Mouse (Mus musculus) right cerebral cortex, postnatal 36 days (tissue): ENCODE measurements around the gene Galk2.

Experiments used
- DNase-seq, 2 experiments: peaks; one replicate each; pipeline ENCODE4 v3.0.0; 2022; ENCODE audit warnings: low spot score in 2 of 2, mixed read lengths in 1 of 2

The Galk2 gene

GRCm38 (mm10) chr2:125900797-125901410 lies 42.0 kb downstream of the Galk2 start:
- DNase-seq, result no peak

GRCm38 (mm10) chr2:125901426-125901825 lies 42.5 kb downstream of the Galk2 start:
- no peak for DNase-seq

GRCm38 (mm10) chr2:125906407-125907066 lies 47.6 kb downstream of the Galk2 start:
- no peak for DNase-seq

GRCm38 (mm10) chr2:125907580-125908255 lies 48.8 kb downstream of the Galk2 start:
- DNase-seq, result no peak

- DNase-seq, result no peak
These were observed 55.3 kb downstream of the Galk2 start for GRCm38 (mm10) chr2:125914167-125914566.

GRCm38 (mm10) chr2:125914713-125915112 lies 55.8 kb downstream of the Galk2 start:
- DNase-seq, result no peak

- DNase-seq, result no peak
These were observed 57.9 kb downstream of the Galk2 start for GRCm38 (mm10) chr2:125916652-125917296.

GRCm38 (mm10) chr2:125917297-125917679 lies 58.4 kb downstream of the Galk2 start:
- no peak for DNase-seq

GRCm38 (mm10) chr2:125921273-125921672 lies 62.4 kb downstream of the Galk2 start:
- no peak for DNase-seq

- DNase-seq, result no peak
These were observed 63.2 kb downstream of the Galk2 start for GRCm38 (mm10) chr2:125922149-125922548.

- DNase-seq, result no peak
These were observed 64.0 kb downstream of the Galk2 start for GRCm38 (mm10) chr2:125922877-125923276.

- DNase-seq, result no peak
These were observed 64.4 kb downstream of the Galk2 start for GRCm38 (mm10) chr2:125923346-125923745.

GRCm38 (mm10) chr2:125924554-125924953 lies 65.6 kb downstream of the Galk2 start:
- DNase-seq, result no peak

GRCm38 (mm10) chr2:125925081-125925480 lies 66.2 kb downstream of the Galk2 start:
- DNase-seq, result no peak

GRCm38 (mm10) chr2:125929396-125929795 lies 70.5 kb downstream of the Galk2 start:
- no peak for DNase-seq

- no peak for DNase-seq
These were observed 71.0 kb downstream of the Galk2 start for GRCm38 (mm10) chr2:125929872-125930271.

- DNase-seq, result no peak
These were observed 72.3 kb downstream of the Galk2 start for GRCm38 (mm10) chr2:125931193-125931592.

- DNase-seq, result no peak
These were observed 73.8 kb downstream of the Galk2 start for GRCm38 (mm10) chr2:125932734-125933133.

- DNase-seq, result no peak
These were observed 75.1 kb downstream of the Galk2 start for GRCm38 (mm10) chr2:125933977-125934376.

GRCm38 (mm10) chr2:125936396-125936795 lies 77.5 kb downstream of the Galk2 start:
- DNase-seq, result no peak

- DNase-seq, result no peak
These were observed 80.2 kb downstream of the Galk2 start for GRCm38 (mm10) chr2:125938993-125939642.
